Mouse (Mus musculus) thymus, postnatal 0 days (tissue): Measurements from ENCODE around the gene Supt5. TPM values are rescaled to one million over a fixed set of nuclear protein-coding genes. Genes with fewer than 3 reads are reported as not detected.
"Not testable (repeated sequence)": the region's sequence is repeated elsewhere in the genome, so short reads cannot be mapped to it uniquely, and the experiment has no call there.

Experiments used
- DNase-seq: peaks from one replicate; pipeline ENCODE4 v3.0.0-alpha.2; 2015; ENCODE audit warnings: low spot score
- polyA plus RNA-seq: library from polyadenylated mRNA; unstranded; fragments of >200 nt; fragmentation: Nextera tagmentation; extraction: Ambion mirVana; gene quantifications from 2 replicates; pipeline ENCODE4 v1.2.1, GENCODE M21; 2015

The Supt5 gene
- 73.3 and 80.4 TPM in 2 replicates for polyA plus RNA-seq

DNA sequence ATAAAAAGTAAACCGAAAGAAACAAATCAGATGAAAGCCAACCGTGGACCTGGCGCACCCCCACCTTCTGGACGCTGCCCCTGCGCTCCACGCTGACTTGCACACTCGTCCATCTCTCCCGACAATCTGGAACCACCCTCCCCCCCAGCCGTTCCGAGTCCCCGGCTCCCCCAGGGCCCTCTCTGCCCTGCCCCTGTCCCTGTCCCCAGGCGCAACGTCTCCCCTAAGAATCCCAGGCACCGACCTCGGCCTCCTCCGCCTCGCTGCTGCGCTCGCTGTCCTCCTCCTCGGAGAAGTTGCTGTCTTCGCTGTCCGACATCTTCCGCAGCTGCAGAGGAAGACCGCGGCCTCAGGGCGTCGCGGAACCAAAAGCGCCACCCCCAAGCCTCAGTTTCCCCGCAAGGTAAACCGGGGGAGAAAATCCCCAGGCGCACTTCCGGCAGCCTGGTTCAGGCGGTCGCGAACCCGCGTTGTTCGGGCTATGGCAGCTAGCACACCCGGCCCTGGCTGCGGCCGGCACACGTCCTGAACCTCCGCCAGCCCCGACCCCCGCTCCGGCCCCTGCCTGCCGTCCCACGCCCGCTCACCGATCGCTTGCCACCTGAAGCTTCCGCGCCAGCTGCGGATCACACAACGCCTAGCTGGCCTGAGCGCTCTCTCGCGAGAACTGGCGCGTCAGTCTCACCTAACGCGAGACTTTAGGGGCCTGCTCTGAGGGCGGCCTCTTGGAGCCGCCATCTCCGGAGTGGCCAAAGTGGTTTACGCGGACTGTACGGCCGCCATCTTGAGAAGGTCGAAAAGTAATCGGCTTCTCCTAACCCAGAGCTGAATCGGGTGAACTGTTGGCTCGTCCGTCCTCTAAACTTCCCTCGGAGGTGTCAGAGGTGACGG lies at the start of gene Supt5:
TSS of gene Supt5 (minus strand) at position 639 of the 891 bp plus-strand sequence.
- peak; percentile 99 for DNase-seq

- not testable (repeated sequence) for DNase-seq
Measured at GRCm38 (mm10) chr7:28387384-28387783, 48.8 kb upstream of the Supt5 start.

- not testable (repeated sequence) for DNase-seq
Measured at GRCm38 (mm10) chr7:28386877-28387276, 48.3 kb upstream of the Supt5 start.

DNA sequence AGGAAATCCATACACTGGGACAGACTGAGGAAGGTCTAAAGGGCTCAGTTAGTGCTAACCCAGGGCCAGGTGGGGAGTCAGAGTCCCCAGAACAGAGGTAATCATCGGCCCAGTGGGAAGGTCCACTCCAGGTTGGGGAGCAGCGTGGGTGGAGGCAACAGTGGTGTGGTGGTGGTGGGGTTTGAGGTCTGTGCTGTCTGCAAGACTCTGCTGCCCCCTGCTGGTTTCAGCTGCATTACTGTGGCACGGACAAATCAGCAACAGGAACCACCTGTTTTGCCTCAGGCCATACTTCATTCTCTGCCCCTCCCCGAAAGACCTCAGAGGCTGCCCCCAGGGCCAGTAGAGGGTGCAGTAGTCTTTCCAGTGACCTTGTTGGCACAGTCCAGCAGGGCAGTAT lies 47.9 kb upstream of the Supt5 start:
- peak; percentile 89 for DNase-seq

GRCm38 (mm10) chr7:28386007-28386406 lies 47.5 kb upstream of the Supt5 start:
- no peak for DNase-seq

GRCm38 (mm10) chr7:28385196-28385595 lies 46.6 kb upstream of the Supt5 start:
- peak; percentile 41 for DNase-seq

- DNase-seq = peak; percentile 81
Measured at GRCm38 (mm10) chr7:28384162-28384561, 45.6 kb upstream of the Supt5 start.

GRCm38 (mm10) chr7:28383606-28384005 lies 45.1 kb upstream of the Supt5 start:
- no peak for DNase-seq

GRCm38 (mm10) chr7:28382981-28383396 lies 44.4 kb upstream of the Supt5 start:
- peak; percentile 90 for DNase-seq

DNA sequence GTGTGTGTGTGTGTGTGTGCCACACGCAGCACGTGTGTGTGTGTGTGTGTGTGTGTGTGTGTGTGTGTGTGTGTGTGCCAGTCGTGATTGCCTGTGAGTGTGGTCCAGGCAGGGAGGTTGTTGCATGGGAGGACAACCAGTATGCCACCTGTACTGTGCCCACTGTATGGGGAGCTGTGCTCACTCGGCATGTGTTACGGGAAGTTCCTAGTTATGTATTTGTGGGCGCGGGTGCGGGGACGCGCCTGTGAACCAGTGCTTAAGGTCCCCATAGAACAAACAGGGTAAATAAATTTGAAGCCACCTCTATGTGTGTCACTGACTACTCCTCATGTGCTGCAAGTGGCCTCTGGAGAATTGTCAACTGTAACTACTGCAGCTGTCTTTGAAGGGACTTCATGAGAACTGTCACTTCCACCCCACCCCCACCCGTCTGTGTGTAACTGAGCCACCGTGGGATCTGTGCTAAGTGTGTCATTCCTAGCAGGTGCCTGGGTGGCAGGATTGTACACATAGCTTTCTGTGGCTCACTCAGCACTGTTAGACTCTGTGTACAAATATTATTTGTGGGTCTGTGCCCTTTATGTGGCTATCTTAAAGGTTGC lies 43.9 kb upstream of the Supt5 start:
- DNase-seq = peak; percentile 94

GRCm38 (mm10) chr7:28381938-28382337 lies 43.4 kb upstream of the Supt5 start:
- DNase-seq = peak; percentile 93

DNA sequence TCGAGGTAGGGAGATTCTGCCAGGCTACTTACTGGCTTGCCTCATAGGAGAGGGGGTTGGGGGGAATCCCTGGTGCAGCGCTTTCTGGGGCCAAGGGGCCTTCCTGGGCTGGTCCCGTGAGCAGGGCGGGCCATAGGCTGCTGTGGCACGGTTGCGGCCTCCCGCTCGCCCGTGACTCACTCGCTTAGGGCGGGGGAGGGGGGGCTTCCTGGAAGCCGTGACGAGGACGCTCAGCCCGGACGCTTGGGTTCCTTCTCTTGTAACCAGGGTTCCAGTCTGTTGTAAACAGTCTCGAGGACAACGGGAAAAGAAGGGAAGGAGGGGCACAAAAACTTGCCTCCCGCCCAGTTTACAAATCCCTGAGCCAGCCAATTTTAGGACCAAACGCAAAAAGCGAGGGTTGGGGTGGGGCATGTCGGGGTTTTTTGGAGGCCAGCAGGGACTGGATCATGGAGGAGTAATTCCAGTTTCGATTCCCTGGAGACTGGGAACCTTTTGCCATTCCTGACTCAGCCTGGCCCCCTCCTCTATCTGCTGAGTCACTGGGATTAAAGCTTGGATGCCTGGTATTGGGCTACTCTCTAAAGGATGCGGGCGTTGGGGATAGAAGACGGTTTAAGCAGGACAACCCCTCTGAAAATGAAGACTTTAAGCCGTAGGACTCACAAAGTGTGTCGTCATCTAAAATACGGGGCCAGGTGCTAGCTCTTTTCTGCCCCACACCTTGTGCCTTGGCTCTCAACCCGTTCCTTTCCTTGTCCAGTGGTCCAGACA lies 42.7 kb upstream of the Supt5 start:
- peak; percentile 90 for DNase-seq

- no peak for DNase-seq
Measured at GRCm38 (mm10) chr7:28380237-28381016, 41.9 kb upstream of the Supt5 start, which contains the start of gene Zfp36. Zfp36 (minus strand) TSS chr7:28380253.

DNA sequence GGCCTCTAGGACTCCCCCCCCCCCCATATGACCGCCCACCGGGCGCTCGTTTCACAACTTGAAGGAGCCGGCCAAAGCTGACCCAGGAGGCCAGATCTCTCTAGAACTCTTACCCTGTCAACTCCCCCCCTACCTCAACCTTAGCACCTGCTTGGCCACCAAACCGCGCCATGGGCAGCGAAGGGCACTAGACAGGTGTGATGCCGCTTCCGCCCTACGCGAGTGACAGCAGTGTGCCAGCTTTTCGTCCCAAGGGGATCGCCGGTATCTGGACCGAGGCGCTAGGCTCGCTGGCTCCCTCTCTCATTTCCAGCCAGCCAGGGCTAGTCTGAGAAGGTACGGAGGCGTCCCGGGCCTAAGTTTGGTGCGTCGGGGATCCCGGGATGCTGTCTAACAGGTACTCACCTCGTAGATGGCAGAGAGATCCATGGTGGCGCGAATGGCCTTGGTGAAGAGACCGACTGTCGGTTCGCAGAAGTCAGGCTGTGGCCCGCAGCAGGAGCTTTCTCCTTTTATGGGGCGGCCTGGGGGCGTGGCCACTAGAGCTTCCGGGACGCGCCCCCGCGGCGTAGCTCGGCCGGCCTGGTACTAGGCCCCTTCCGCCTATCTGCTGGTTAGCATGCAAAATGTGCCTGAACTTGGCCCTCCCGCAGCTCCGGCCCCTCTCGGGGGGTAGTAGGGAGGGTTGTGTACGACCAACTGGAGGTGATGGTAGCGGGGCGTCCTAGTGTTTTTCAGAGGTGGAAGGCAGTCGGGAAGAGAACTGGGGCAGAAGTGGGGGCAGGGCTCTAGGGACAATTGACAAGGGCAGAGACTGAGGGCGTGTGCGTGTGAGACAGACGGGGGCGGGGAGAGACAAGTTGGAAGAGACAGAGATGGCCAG lies 40.5 kb upstream of the Supt5 start:
- DNase-seq = peak; percentile 96

GRCm38 (mm10) chr7:28378066-28378690 lies 39.6 kb upstream of the Supt5 start:
- DNase-seq = peak; percentile 26

DNA sequence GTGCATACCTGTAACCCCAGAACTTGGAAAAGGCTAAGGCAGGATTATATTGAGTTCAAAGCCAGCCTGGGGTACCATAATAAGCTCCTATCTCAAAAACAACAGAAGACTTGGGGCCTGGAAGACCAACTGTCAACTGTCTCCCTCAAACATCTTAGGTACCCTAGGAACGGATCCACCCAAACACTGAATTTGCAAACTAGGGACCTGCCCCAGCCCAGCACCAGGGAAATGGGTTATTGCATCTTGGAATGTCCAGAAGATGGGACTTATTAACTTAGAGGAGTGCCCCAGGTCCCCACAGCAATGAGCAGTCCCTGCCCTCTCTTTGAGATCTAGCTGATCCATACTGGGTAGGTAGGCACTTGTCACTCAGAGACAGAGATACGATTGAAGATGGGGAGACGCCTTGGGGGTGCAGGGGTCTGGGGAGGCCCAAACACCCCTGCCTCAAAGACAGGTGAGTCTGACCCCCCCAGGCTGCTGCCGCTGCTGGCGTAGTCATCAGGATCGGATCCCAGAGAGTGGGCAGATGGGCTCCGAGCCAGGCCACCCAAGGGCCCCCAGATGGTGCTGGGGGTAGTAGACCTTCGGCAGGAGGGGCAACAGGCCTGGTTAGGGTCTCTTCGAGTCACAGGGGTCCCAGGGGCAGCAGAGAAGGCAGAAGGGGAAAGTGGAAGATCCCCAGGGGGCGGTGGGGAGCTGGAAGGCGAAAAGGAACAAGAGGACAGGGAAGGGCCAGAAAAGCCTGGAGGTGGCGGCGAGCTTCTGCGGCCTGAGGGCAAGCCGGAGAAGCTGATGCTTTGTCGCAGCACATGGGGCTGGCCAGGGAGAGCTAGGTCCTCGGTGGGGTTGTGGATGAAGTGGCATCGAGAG lies 38.9 kb upstream of the Supt5 start:
- no peak for DNase-seq

- DNase-seq = peak; percentile 45
Measured at GRCm38 (mm10) chr7:28376011-28376771, 37.6 kb upstream of the Supt5 start.
